Mouse (Mus musculus): ENCODE results near the gene Phf20.
"Not testable (repeated sequence)": the region's sequence is repeated elsewhere in the genome, so short reads cannot be mapped to it uniquely, and the experiment has no call there.

Gene Phf20

DNA sequence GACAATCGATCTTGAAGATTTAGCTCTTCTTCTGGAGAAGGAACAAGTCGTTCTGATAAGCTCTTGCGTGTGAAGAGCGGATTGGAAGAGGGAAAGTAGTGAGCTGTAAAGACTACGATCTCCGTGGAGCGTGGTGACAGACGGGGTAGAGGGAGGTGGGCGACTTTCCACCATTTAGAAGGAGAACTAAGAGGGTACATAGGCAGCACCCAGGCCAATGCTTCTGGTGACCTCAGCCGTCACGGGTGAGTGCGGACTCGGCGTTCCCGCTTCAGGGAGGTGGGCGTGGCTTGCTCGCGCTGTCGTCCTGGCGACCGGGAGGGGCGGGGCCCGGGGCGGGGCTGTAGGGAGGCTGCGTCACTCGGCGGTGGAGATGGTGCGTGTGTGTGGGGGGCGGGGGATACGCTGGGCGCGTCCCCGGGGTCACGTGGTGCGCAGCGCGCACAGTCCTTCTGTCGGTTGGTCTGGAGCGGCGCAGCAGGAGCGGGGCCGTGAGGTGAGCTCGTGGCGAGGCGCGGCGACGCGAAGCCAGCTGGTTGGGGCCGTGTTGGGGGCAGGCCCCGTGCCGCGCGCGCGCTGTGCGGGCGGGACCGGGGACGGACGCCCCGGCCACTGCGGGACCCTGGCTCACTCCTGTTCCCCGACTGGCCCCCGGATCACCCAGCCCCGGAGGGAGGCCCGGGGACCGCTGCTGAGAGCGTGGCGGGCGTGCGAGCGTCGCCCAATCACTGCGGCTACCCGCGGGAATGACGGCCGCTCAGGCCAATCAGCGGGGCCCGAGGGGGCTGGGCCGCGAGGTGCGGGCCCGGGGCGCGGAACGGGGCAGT is at the start of gene Phf20:
Gene Phf20, plus strand, starts transcription at position 165 of the 827 bp plus-strand sequence.
- peak; percentile 98 for DNase-seq (ENCODE audit: low spot score)

DNA sequence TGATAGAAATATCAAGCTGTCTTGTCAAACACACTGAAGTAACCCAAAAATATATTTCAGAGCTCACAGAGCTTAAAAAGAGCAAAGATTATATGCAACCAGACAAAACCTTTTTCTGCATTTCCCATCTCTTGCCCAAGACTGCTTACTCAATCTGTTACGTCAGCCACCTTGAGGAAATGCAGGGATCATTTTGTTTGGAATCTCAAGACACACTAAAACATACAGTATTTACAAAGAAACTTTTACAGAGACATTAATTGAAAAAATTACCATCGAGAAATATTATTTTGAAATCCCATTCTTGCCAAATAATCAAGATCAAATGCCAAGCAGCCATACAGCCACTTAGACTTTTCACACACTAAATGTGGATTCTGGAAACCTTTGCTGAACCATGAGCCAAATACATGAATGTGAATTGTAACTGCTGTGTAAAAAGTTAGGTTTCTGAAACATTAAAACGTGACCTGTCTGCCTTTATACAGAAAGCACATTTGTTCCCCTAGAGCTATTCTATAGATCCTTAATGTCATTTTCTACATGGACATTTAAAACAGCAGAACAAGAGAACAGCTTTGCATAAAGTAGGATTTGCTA is 48.9 kb upstream of the Phf20 start:
- DNase-seq (ENCODE audit: low spot score) = no peak

DNA sequence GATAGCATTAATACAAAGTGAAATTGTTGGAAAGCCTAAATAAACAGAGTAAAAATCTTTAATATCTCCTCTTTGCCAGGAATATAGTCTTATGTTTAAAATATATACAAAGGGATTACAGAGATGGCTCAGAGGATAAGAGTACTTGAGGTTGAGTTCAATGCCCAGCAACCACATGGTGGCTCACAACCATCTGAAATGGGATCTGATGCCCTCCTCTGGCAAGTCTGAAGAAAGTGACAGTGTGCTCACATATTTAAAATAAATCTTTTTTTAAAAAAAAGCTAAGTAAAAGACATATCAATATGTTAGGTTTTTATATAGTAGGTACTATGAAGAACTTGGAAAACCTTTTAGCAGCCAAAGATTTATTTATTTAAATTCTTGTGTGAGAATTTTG is 44.7 kb upstream of the Phf20 start:
- DNase-seq (ENCODE audit: low spot score) = no peak

DNA sequence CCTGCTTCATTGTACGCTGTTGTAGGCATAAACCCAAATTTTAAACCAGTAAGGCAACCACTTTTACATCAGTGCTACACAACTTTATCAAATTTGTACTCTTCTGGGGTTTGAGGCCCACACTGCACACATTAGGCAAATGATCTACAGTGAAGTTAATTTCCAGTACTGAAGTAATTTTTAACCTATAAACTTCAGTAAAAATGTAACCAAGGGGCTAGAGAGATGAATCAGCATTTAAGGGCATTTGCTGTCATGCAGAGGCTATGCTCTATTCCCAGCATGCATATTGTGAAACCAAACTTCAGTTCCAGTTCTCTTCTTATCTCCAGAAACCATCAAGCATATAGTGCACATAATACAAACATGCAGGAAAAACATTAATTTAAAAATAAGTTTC is 30.8 kb upstream of the Phf20 start:
- DNase-seq (ENCODE audit: low spot score) = no peak

DNA sequence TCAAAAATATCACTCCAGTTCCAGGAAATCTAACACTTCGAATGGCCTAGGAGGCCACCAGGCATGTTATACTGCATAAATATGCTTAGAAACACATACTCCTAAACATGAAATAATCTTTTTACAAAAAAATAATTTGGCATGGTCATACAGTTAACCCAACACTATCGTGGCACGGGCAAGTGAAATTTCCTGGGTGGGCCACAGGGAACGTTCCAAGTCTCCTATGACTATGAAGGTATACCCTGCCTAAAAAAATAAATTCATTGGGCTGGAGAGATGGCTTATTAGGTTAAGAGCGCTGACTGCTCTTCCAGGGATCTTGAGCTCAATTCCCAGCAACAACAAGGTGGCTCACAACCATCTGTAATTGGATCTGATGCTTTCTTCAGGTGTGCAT is 29.7 kb upstream of the Phf20 start:
- no peak for DNase-seq (ENCODE audit: low spot score)

DNA sequence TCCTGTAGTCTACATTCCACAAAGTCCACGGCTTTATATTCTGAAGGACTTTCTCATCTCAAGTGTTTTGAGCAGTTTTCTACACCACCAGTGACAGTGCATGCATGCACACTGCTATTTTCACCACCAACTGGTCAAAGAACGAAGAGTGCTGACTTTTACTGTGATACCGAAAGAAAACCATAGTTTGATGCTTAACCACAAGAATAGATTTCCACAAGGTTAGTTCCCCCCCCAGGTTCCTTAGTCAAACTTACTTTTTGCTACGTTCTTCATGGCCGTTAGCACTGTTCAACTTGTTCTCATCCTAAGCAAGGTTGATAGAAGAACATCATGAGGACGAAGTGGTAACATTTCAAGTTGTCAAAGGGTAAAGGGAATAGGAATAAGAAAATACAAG is 19.2 kb upstream of the Phf20 start:
- no peak for DNase-seq (ENCODE audit: low spot score)

DNA sequence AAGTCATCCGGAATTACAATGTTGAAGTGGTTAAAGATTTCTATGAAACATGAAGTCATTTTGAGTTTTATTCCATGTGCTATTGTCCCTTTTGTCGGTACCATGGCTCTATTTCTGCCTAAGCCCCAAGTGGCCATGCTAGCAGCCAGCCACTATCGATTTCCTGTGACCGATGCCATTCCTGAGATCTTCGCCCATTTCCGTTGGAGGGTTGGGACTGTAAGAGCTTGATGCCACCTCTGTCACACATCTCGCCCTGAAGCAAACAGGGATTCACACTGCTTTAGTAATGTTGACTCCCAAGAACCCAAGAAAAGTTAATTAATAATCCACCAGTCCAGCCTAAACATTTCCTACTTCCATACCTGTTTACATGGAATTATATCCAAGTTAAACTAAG is 18.6 kb upstream of the Phf20 start:
- no peak for DNase-seq (ENCODE audit: low spot score)

DNA sequence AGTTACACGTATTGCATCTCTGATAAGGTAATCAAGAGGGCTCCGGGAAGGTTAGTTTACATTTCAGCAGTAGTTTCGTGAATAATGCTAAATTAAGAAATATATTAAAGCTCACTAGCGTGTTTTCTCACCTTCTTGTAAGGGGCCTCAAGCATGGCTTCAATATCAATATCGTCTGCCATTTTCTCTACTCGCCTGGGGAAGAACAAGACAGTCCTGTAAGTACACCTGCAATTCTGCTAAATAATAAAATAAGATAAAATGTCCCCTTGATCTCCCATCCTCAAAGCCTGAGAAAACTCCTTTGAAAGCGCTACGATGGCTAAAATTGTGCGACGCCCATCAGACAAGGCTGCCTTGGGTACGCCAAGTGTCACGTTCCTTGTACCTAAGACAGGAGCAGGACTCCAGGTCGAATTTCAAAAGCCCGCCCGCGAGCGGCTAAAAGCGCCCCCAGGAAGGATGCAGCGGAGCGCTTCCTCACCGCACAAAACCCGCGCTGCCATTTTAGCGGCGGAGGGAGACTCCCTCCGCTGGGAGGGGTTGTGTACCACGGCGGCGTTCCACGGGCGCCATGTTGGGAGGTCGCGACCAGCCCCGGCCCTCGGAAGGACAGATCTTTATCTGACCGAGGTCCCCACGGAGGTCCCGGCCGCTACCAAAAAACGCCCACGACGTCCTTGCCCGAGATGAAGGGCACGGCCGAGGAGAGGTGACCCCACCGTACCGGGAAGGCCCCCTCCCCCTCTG is 17.0 kb upstream of the Phf20 start:
- DNase-seq (ENCODE audit: low spot score) = peak; percentile 79

DNA sequence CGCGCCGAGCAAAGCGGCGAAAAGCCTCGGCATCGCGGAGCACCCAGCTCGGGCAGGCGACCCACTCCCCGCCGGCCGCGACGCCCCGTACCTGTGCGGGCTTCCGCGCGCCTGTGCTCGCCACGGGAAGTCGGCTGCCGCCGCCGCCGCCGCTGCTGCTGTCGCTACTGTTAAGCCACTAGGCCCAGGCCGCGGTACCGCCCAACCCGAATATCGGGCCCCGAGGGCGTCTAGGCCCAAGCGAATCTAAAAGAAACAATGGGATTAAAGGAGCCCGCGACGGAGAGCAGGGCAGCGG is 16.5 kb upstream of the Phf20 start:
- no peak for DNase-seq (ENCODE audit: low spot score)

DNA sequence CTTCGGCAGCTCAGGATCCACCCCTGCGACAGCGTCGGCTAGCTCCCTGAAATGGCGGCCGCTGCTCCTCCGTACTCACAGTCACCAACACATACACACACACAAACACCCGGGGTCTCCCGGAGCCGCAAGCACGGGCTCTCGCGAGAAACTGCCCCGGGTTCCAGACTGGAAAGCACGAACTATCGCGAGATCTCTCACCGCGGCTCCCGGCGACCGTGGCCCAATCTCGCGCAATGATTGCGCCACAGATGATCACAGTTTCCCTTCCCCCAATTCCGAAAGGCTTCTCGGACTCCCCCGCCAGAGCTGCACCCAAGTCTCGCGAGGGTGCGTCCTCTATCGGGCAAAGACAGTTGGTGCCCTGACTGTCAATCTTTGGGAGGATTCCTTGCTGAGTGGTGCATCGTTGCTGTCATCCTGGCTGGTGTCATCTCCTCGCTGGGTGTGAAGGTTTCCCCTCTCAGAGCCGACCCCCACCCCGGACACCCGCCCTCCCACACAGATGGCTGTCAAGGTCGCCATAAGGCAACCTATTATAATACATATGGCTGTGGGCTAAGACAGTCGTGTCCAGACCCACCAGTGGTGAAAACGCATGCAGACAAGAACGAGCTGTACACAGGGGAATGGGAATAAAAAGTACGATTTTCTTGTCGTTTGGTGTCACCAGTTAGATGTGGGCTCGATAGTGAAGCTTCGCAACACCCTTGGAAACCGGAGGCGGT is 16.0 kb upstream of the Phf20 start, which contains the start of gene Rbm39:
Gene Rbm39, minus strand, starts transcription at position 145 of the 728 bp plus-strand sequence.
- peak; percentile 100 for DNase-seq (ENCODE audit: low spot score)

DNA sequence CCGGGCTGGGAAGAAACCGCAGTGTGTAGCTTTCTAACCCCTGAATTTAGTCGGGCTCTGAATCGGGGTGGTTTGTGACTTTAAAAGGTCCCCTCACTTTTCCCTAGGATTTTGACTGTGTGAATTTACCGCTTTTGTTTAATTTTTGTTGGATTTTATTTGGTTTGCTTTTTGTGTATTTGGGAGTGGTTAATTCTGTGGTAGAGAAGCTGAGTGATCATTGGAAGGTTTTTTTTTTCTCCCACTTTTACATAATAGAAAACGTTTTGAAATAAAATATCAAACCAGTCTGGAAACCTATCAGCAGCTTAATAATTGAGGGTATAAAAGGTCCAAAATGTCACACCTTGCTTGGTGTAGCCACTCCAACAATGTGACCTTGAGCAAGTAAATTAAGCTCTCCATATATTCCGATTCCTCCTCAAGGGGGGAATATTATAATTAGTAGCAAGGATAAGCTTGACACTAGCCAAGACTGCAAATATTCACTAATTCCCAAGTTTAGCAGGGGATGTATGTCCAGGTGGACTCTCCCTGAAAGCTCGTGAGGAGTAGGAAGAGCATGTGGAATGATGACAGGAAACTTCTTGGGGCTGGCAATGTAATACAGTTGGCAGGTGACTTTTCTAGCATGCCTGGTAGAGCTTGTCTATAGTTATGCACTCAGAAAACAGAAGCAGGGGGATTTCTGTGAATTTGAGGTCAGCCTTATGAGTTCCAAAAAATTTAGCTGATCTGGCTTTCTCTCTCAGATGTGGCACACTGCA is 15.3 kb upstream of the Phf20 start:
- no peak for DNase-seq (ENCODE audit: low spot score)

DNA sequence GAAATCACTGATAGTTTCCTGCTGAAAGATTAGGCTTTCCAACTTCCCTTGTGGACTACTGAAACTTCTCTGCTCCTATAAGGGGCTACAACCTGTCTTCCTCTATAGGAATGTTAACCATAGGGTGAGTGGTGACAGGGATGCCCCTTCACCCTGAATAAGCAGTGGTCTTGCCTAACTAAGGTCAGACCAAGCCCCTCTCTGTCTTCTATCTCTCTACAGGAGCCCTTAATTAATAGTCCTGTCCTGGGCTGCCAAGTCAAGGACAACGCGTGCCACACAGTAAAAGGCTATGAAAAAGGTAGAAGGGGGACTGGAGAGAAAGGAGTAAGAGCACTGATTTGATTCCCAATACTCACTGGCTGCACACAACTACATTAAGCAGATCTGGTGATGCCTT is 14.7 kb upstream of the Phf20 start:
- no peak for DNase-seq (ENCODE audit: low spot score)

DNA sequence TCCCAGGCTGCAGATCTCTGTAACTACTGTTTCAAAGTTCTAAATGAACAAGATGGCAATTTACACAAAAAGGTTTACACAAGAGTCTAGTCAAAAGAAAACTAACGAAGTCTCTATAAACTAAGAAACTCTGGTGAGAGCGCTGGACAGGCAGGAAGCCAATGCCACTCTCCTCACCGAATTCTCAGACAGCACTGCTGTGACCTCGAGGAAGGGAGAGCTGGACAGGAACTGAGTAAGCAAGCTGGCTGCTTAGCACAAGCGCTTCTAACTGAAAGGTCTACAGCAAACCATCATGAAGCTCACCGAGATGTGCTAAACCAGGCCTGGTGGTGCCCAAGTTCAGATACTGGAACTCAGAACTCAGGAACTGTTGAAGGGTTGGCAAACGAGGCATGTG is 7.0 kb upstream of the Phf20 start:
- not testable (repeated sequence) for DNase-seq (ENCODE audit: low spot score)

DNA sequence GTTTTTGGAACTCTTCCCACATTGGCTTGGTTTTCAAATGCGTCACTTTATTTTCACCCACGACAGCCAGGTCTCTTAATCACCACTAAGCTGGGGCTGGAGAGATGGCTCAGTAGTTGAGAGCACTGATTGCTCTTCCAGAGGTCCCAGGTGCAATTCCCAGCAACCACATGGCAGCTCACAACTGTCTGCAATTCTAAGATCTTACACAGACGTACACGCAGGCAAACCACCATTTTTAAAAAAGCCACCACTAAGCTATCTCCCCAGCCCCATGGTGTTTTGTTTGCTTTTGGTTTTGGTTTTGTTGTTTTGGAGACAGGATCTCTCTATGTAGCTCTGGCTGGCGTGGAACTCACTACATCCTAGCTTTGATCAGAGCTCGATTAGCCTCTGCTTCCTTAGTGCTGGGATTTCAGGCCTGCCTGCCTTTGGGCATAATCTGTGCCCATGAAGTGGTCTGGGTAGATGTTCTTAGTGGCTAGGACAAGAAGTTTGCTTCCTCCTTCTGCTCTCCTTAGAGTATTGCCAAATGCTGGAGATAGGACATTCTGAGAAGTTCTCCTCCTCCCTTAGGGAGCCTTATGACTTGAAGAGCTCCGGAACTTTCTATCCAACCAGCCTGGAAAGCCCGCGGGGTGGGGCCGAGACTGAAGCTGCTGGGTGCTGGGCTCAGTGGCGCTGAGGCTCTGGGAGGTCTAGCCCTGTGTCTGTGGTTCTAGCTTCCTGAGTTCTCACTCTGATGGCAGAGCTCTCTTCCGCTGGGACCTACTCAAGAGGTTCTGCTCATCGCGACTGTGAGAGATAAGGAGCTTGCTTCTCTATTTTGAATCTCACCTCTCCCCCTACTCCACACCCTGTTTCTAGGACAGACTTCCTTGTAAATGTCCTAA is 6.0 kb upstream of the Phf20 start:
- no peak for DNase-seq (ENCODE audit: low spot score)

DNA sequence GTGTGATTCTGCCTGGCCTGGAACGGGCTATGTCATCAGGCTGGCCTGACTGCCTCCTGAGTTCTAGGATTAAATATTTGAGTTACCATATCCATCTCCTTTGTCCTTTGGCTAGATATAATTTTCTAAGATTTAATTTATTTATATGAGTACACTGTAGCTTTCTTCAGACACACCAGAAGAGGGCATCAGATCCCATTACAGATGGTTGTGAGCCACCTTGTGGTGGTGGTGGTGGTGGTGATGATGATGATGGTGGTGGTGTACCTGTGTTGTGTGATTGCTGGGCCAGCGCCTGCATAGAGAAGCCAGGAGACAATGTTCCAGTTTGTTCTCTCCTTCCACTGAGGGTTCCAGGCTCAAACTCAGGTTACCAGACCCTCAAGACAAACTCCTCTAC is 4.7 kb upstream of the Phf20 start:
- DNase-seq (ENCODE audit: low spot score) = no peak

DNA sequence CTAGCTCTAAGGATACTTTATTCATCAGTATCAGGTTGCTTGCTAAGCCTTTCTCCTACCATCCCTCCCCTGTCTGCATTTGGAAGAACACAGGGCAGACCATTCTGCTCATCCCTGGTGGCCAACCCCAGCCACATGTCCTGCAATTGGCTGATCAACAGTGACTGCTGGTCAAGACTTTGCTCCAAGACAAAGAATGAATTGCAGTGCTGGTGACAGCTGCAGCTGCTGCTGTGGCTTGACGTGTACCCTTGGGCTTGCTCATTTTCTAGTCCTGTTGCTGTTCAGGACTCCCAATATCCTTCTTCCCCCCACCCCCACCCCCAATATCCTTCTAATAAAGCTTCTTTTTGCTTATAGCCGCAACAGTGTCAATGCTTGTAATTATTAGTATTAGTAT is 4.2 kb upstream of the Phf20 start:
- no peak for DNase-seq (ENCODE audit: low spot score)

DNA sequence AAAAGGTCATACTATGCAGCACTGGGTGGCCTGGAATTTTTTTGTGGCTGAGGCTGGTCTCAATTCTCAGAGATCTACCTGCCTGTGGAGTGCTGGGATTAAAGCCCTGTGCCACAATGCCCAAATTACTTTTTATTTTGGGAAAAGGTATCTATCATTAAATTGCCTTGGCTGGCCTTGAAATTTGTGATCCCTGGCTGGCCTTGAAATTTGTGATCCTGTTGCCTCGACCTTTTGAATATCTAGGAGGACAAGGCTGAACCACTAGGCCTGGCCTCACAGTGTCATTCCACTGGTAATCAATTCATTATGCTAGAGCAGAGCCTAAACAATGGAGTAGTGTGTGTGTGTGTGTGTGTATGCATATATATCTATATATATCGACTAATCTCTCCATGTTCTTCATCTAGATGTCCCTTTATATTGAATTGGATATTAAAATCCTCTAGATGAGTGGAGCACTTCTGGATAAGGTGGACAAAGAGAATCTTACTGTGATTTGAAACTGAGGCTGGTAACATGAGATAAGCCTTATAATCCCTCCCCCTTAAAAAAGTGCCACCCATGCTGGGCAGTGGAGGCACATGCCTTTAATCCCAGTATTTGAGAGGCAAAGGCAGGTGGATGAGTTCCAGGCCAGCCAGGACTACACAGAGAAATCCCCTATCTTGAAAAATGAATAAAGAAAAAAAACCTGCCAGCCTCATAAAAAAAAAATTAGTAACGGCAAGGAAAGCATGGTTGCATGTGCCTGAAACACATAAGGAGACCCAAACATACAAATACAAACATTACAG is 3.0 kb upstream of the Phf20 start:
- no peak for DNase-seq (ENCODE audit: low spot score)

DNA sequence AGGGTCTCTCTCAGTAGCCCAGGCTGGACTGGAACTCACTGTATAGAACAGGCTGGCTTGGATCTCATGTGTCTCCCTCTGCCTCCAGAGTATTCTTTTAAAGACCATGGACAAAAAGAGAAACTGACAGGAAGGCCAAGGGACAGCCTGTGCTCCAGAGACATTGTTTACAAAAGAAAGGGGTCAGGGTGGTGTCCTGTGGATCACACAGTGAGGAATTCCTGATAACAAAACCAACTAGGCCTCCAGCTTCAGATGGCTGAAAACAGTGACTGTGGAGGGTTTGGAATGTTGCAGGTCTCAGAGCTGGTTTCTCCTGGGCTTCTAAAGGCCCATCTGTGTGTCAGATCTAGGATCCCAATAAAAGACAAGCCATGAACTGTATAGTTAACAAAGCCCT is 1.7 kb upstream of the Phf20 start:
- no peak for DNase-seq (ENCODE audit: low spot score)

DNA sequence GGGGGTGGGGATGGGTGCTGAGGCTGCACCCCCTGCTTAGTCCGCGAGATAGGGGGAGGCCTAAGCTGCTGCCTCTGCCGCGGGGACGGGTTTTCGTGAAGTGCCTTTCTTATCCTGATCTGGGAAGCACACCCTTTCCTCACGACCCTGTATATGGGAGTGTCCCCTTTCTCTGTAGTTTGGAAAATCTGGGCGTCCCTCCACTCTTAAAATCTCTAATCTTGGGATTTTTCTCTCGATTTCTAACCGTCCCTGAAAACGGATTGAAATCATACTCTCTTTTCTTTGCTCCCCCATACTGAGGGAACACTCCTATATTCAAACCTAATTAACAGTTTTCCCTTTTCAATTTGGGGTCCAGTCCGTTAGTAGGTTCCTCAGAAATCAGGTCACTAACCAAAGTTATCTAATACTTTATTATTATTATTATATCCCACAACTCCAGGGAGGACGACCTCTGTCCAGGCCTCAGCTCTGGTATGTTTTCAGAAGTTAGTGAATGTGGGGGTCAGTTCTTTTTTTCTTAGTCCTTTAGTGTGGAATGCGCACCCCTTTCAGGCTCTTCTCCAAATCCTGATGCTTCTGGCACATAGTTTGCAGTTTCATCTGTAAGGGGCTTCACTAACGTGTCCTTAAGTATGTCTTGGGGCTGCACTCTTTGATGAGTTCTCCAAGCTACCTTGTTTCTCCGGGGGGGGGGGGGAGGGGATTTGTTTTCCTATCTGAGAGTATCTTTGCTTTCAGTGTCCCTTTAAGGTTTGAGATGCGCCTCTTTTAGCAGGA is 1.1 kb downstream of the Phf20 start:
- no peak for DNase-seq (ENCODE audit: low spot score)

Measured in urinary bladder, postnatal 14 days (tissue).